Mouse (Mus musculus) ES-Bruce4 (cell line): ENCODE measurements around the gene Ankrd33.

Experiments
- CTCF ChIP-seq: IDR thresholded peaks from one replicate; pipeline ENCODE4 v1.8.1; 2011; ENCODE audit warnings: low read depth, low read length
- EP300 ChIP-seq: IDR thresholded peaks from 2 replicates; pipeline ENCODE4 v1.6.1; 2011; ENCODE audit warnings: low read depth, low read length; ENCODE audit not compliant: insufficient read depth
- POLR2A ChIP-seq: IDR thresholded peaks from one replicate; pipeline ENCODE4 v1.8.1; 2011; ENCODE audit warnings: low read length; ENCODE audit not compliant: insufficient read depth

GRCm38 (mm10) chr15:101066920-101067696, 48.4 kb upstream of the Ankrd33 start:
- TF ChIP-seq CTCF = no peak
- no peak for TF ChIP-seq POLR2A
- TF ChIP-seq EP300 = no peak
